Mouse (Mus musculus) frontal cortex, adult (tissue): ENCODE results near the gene Cachd1.
A peak's percentile ranks its signal among the peaks of the same experiment; 100 is the strongest.

Experiments
- ATAC-seq: cut with Nextera tagmentation; 2 replicates; pipeline ENCODE4 v1.9.2; 2017; ENCODE audit warnings: mild to moderate bottlenecking, moderate library complexity, mixed read lengths; ENCODE audit not compliant: low TSS enrichment

Gene Cachd1

DNA sequence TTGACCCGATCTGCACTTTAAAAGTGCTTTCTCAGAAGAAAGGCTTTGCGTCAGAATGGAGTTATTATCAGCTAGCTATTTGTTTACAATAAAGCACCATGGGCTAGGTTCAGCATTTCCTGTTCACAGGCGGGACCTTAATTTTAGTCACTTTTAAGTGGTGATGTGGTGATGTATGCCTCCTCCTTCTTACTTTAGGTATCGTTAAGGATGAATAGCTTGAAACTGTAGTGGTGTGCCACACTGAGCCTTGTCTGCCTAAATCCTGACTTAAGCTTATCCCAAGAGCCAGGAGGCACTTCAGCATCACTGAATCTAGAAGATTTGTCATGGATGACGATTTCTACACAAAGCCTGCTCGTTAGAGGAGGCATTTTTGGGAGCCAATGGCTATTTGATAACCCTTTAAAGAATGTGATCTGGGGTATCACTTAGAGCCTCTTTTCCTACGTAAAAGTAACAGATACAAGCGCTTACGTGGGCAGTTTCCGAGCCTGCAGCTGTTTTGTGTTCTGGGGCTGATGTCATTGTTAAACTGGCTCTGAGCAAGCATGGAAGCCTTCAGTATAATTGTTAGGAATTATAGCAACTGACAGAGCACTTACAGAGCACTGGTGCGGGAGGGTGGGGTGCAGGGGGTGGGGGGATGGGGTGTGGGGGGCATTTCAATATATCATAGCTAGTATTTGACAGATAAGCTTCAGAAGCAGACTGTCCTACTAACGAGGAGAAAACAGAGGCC is 89.7 kb downstream of the Cachd1 start:
- ATAC-seq: peak; percentile 65

GRCm38 (mm10) chr4:100877351-100877750 is 100.9 kb downstream of the Cachd1 start:
- no peak for ATAC-seq

DNA sequence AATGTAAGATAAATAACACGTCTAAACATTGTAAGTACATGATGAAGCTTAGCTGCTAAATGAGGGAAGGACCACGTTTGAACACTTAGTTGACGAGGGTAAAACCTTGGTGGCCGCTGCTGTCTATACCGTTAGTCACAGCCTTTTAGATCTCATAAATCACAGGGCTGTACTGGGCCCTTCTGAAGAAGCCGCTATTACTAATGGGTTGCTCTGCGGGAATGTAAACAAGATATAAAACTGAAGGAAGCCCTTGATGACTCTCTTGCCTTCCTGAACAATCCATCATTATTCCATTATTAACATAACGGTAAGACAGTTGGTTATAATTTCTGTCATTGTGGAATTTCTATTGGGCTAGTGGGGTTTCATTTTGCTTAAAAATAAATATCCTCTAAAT is 102.9 kb downstream of the Cachd1 start:
- no peak for ATAC-seq

- ATAC-seq: 0 out of 2 replicates have a peak, but pooled peaks have one; percentile 34
These were observed 103.6 kb downstream of the Cachd1 start for GRCm38 (mm10) chr4:100880075-100880474.

GRCm38 (mm10) chr4:100885793-100886742 is 109.6 kb downstream of the Cachd1 start:
- no peak for ATAC-seq

GRCm38 (mm10) chr4:100886743-100887416 is 110.4 kb downstream of the Cachd1 start:
- no peak for ATAC-seq

DNA sequence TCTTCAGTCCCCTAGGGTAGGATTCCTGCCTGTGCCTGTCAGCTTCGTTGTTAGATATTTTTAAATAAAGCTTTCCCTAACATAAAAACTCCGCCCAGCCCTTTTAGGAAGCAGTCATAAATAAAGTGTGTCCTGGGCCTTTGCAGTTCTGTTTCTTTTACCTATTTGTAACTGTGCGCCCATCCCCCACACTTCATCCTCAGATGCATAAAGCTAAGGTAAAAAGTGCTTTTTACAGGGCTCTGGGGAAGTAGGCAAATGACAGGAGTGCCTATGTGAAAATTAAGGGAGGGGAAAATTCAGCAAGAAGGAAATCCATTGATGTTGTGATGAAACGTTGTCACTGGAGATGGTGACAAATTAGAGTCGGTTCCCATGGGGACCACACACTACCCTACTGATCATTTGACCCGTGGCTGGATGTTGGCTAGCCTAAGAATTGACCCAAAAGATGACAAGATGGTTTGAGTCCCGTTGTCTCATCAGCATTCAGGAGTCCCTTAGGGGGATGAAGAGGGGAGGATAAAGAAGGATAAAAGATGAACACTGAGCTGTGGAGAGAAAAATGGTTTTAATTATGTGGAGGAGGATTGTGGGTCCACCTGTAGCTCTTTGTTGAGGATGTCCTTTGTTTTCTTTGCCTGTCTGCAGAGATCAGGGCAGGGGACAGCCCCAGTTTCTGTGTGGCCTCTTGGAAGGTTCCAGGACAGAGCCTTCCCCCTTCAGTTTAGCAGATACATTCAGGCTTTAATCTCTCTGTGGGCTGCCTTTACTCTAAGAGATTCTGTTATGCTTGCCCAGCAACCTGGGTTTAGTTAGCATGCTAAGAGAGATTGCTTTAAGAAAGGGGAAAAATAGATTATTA is 113.9 kb downstream of the Cachd1 start:
- ATAC-seq: no peak

DNA sequence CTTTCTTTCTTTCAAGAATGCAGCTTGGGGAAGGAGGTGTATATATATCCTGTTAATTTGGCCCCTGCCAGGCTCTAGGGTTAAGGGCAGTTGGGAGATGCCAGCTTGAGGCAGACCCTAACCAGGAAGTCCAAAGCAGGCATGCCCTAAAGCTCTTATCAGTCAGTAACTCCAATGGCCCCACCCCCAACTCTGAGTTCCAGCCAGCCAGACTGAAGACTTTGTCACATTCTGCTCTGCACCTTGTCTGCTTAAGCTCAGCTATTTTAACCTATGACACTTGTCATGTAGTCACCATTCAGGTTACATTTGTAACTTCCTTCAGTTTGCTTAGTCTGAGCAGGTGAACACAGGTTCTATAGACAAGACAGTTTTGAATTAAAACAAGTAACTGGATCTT is 117.3 kb downstream of the Cachd1 start:
- ATAC-seq: no peak

DNA sequence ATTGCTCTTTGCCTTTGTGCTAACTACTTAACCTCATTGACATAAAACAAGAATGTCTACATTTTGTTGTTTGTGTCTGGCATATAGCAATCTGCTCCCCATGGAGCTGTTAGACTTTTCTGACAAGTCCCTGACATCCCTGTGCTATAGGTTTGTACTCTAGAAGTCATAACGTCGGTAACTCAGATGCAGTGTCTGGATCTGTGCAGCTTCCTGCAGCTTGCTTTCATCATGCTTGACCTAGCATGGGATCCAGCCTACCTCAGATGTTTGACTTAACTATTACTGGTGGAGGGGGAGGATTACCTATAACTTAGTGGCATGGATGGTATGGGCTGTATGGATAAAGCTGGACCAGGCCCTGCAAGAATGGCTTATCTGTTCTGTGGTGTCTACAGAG is 117.7 kb downstream of the Cachd1 start:
- ATAC-seq: no peak

- ATAC-seq: no peak
These were observed 120.0 kb downstream of the Cachd1 start for GRCm38 (mm10) chr4:100896260-100897010.

- no peak for ATAC-seq
These were observed 121.5 kb downstream of the Cachd1 start for GRCm38 (mm10) chr4:100897943-100898342.

DNA sequence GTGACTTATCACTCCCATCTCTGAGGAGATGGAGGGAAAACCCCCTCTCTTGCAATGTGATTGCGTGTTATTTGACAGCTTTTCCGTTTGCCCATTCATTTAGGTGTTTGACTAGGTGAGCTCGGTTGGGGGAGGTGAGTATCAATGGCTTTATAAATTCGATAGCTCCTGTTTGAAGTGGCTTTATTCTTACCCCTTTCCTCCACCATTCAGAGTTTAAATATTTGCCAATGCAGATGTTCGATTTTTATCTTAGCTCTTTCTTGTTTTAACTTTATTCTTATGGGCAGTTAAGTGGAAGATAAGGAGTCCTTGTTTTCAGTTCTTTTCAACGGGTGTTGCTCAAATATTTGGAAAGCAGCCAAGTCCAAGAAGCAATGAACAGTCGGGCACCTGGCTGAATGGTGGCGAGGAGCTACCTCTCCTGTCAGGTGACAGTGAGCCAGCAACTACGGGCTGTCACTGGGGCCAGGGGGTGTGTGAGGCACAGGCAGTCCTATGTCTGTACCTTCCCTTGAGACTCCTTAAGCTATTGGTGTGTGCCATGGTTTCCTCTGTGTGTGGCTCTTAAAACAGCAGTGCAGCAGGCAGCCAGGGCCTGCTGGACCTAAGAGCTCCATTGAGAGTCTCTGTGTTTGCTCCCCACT is 133.3 kb downstream of the Cachd1 start:
- no peak for ATAC-seq

GRCm38 (mm10) chr4:100910605-100911330 is 134.3 kb downstream of the Cachd1 start:
- ATAC-seq: no peak

DNA sequence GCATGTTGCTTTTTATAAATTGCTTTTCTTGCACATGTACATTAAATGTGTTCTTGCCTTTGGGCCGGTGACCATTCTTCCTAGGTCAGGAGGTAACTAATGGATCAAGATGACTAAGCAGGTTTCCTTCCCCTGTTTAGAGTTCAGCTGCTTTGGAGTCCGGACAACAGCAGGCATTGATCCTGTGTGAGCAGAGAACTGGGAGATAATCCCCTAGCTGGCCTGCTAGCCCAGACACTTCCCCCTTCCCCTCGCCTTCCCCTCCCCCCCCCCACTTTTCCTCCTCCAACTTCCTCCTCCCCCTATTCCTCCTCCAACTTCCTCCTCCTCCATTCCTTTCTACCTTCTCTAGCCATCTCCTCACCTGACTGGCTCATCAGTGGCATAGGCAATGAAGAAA is 135.2 kb downstream of the Cachd1 start:
- ATAC-seq: no peak

DNA sequence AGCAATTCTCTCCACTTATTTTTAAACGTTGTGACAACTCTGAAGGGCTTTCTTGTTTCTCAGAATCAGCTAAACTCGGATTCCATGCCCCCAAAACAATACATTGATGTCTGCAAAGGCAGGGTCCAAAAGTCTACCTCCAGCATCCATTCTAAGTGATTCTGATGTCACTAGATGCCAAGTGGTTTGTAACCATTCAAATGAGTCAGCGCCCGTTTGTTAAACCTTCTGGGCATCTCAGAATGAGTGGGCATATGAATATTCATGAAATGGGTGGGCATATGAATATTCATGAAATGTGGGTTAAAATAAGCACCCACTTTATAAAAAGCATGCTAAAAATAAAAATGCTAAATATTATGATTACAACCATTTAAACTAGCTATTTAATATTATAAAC is 137.2 kb downstream of the Cachd1 start:
- ATAC-seq: peak; percentile 96

DNA sequence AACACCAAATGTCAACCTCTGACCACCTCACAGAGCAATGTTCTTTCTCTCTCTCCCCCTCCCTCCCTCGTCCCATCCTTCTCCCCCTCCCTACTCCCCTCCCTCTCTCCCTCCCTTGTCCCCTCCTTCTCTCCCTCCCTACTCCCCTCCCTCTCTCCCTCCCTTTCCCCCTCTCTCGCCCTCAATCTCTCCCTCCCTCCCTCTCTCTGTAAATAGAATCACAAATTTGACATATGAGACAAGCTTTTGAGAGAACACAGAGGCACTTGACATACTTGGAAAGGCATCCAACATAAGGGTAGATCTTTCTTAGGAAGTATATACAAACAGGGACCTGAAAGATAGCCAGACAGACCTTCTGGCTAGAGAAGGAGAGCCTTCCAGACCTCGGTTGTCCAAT is 138.1 kb downstream of the Cachd1 start:
- ATAC-seq: no peak

DNA sequence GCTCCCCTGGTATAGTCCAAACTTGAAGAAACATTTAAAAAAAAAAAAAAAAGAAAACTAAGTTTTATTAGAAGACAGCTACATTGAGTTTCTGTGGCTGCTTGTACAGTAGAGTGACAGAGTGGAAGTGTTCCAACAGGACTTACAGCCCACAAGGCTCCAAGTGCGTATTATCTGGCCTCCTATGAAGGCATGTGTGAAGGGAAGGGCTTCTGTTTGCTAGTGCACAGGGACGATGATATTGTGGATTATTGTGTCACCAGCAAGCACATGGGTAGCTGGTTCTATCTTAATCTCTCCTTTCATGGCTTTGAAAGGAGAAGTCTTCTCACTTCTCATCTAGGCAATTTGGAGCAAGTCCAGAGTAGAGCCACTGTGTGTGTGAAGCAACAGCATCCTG is 138.6 kb downstream of the Cachd1 start:
- ATAC-seq: no peak

DNA sequence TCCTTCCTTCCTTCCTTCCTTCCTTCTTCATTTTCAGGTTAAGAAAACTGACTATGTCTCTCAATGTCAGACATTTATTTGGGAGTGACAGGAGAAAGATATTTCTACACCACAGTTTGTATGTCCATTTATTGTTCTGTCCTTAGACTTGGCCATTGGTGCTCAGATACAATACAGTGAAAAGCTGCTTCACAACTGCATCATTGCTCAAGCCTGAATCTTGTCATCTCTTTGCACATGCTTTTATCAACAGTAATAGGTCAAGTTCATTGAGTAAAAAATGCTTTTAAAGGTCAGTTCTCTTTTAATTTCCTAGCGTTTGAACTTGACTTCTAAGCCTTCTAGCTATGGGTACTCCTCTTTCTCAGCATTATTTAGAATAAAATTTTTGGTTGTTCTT is 141.0 kb downstream of the Cachd1 start:
- ATAC-seq: no peak

DNA sequence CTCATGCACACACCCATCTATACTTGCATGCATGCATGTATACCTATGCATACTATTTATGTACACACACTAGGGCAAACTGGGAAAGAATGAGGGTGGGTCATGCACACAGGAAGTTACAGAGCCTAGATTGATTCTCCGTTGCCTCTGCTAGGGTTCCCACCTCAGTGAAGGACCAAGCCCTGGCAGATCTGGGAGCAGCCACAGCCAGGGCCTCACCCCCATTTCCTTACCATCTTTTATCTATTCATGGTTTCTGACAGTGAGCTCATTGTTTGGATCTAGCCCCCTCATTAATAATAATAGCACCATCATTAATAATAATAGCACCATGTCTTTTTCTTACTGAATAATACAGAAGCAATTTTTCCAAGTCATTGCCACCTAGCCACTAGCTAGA is 143.9 kb downstream of the Cachd1 start:
- ATAC-seq: no peak
